Mouse (Mus musculus) forebrain, embryonic 13.5 days (tissue): ENCODE results near the gene Ces2h. TPM values are rescaled to one million over a fixed set of nuclear protein-coding genes. Genes with fewer than 3 reads are reported as not detected.

Experiments
- ATAC-seq: fragments of 200-750 bp; cut with Nextera tagmentation; 2 replicates; pipeline ENCODE4 v1.8.0; 2017
- H3K27ac ChIP-seq: fragments of 300-500 bp; sonication (generic); 2 replicates; pipeline ENCODE4 v1.5.1; 2015; ENCODE audit warnings: inconsistent platforms, mild to moderate bottlenecking, moderate library complexity
- H3K27me3 ChIP-seq: fragments of 300-500 bp; sonication (generic); 2 replicates; pipeline ENCODE4 v1.6.1; 2015; ENCODE audit warnings: mild to moderate bottlenecking, inconsistent platforms
- H3K36me3 ChIP-seq: fragments of 300-500 bp; sonication (generic); 2 replicates; pipeline ENCODE4 v1.6.1; 2015; ENCODE audit warnings: mild to moderate bottlenecking, inconsistent platforms; ENCODE audit not compliant: poor library complexity, severe bottlenecking
- H3K4me1 ChIP-seq: fragments of 300-500 bp; sonication (generic); 2 replicates; pipeline ENCODE4 v1.6.1; 2015; ENCODE audit warnings: inconsistent platforms
- H3K4me2 ChIP-seq: fragments of 300-500 bp; sonication (generic); 2 replicates; pipeline ENCODE4 v1.6.1; 2015; ENCODE audit warnings: inconsistent platforms, mild to moderate bottlenecking, moderate library complexity
- H3K4me3 ChIP-seq: fragments of 300-500 bp; sonication (generic); 2 replicates; pipeline ENCODE4 v1.5.1; 2015; ENCODE audit warnings: mild to moderate bottlenecking, inconsistent platforms
- H3K9ac ChIP-seq: fragments of 300-500 bp; sonication (generic); 2 replicates; pipeline ENCODE4 v1.6.1; 2015; ENCODE audit warnings: mild to moderate bottlenecking, inconsistent platforms
- H3K9me3 ChIP-seq: fragments of 300-500 bp; sonication (generic); replicated peaks from 2 replicates; pipeline ENCODE4 v1.6.1; 2016; ENCODE audit warnings: inconsistent platforms
- WGBS: fragments of 180-500 bp; shearing (Covaris S2); methylation state at CpG from one replicate; pipeline ENCODE4 v1.1.7; 2015; 5-methylcytosine and 5-hydroxymethylcytosine counted together
- polyA plus RNA-seq: library from polyadenylated mRNA; unstranded; fragments of >200 nt; fragmentation: Nextera tagmentation; extraction: Ambion mirVana; gene quantifications from 2 replicates; pipeline ENCODE4 v1.2.1, GENCODE M21; 2015

Ces2h gene
- polyA plus RNA-seq = not detected in 2 replicates

GRCm38 (mm10) chr8:105000586-105000985, at the start of gene Ces2h:
Ces2h (plus strand) TSS chr8:105000853.
- no peaks in the 10 kb centered on the region for H3K9me3 ChIP-seq
- no peak within 1 kb of the TSS for H3K27ac ChIP-seq
- WGBS = 86% methylated on average over 7 of the region's 7 CpGs
- no peak within 1 kb of the TSS for H3K4me2 ChIP-seq
- no peak within 1 kb of the TSS for H3K4me3 ChIP-seq
- no peak within 1 kb of the TSS for H3K9ac ChIP-seq
- no peak for ATAC-seq
- no peaks in the 10 kb centered on the region for H3K36me3 ChIP-seq
- H3K27me3 ChIP-seq = no peaks in the 10 kb centered on the region
- no peaks in the 10 kb centered on the region for H3K4me1 ChIP-seq

- no peaks in the 10 kb centered on the region for H3K4me1 ChIP-seq
- no peak within 1 kb of the TSS for H3K4me3 ChIP-seq
- no peak within 1 kb of the TSS for H3K4me2 ChIP-seq
- H3K36me3 ChIP-seq = no peaks in the 10 kb centered on the region
- H3K9me3 ChIP-seq = no peaks in the 10 kb centered on the region
- no peak within 1 kb of the TSS for H3K9ac ChIP-seq
- WGBS = 76% methylated on average over 5 of the region's 5 CpGs
- no peak for ATAC-seq
- no peak within 1 kb of the TSS for H3K27ac ChIP-seq
- H3K27me3 ChIP-seq = no peaks in the 10 kb centered on the region
These were observed 39.1 kb upstream of the Ces2h start, which contains the start of gene Ces2g for GRCm38 (mm10) chr8:104961537-104961961. Ces2g (plus strand) TSS chr8:104961718.

GRCm38 (mm10) chr8:104962229-104962901, 38.3 kb upstream of the Ces2h start:
- 80% methylated on average over 8 of the region's 8 CpGs for WGBS
- Histone ChIP-seq H3K4me3 (no peak overlapping the region), H3K4me2 (no peak overlapping the region), H3K27ac (no peak overlapping the region), H3K36me3 (no peaks in the 10 kb centered on the region), H3K9ac (no peak overlapping the region), H3K4me1 (no peaks in the 10 kb centered on the region), H3K27me3 (no peaks in the 10 kb centered on the region), H3K9me3 (no peaks in the 10 kb centered on the region)
- ATAC-seq = no peak

GRCm38 (mm10) chr8:104963375-104963894, 37.2 kb upstream of the Ces2h start:
- Histone ChIP-seq H3K4me1 (no peaks in the 10 kb centered on the region), H3K9me3 (no peaks in the 10 kb centered on the region), H3K4me2 (no peak overlapping the region), H3K27ac (no peak overlapping the region), H3K4me3 (no peak overlapping the region), H3K36me3 (no peaks in the 10 kb centered on the region), H3K27me3 (no peaks in the 10 kb centered on the region), H3K9ac (no peak overlapping the region)
- no peak for ATAC-seq
- WGBS = 85% methylated on average over 4 of the region's 4 CpGs

GRCm38 (mm10) chr8:104984126-104984525, 16.5 kb upstream of the Ces2h start:
- no peak for ATAC-seq
- Histone ChIP-seq H3K4me1 (no peaks in the 10 kb centered on the region), H3K4me2 (no peak overlapping the region), H3K9me3 (peaks cover 7% of the 10 kb centered on the region; the same call in 1 of the 2 replicates), H3K27me3 (no peaks in the 10 kb centered on the region), H3K9ac (no peak overlapping the region), H3K4me3 (no peak overlapping the region), H3K36me3 (no peaks in the 10 kb centered on the region), H3K27ac (no peak overlapping the region)
- 94% methylated on average over 5 of the region's 5 CpGs for WGBS

- H3K4me2 ChIP-seq = no peak overlapping the region
- no peaks in the 10 kb centered on the region for H3K36me3 ChIP-seq
- no peaks in the 10 kb centered on the region for H3K4me1 ChIP-seq
- H3K9me3 ChIP-seq = peaks cover 7% of the 10 kb centered on the region; the same call in 1 of the 2 replicates
- H3K27me3 ChIP-seq = no peaks in the 10 kb centered on the region
- no peak overlapping the region for H3K4me3 ChIP-seq
- 95% methylated on average over 2 of the region's 2 CpGs for WGBS
- H3K27ac ChIP-seq = no peak overlapping the region
- ATAC-seq = no peak
- H3K9ac ChIP-seq = no peak overlapping the region
These were observed 15.7 kb upstream of the Ces2h start for GRCm38 (mm10) chr8:104984942-104985341.

- H3K36me3 ChIP-seq = no peaks in the 10 kb centered on the region
- no peak overlapping the region for H3K4me3 ChIP-seq
- no peak overlapping the region for H3K27ac ChIP-seq
- H3K9ac ChIP-seq = no peak overlapping the region
- no peaks in the 10 kb centered on the region for H3K27me3 ChIP-seq
- no peaks in the 10 kb centered on the region for H3K4me1 ChIP-seq
- 82% methylated on average over 6 of the region's 6 CpGs for WGBS
- no peaks in the 10 kb centered on the region for H3K9me3 ChIP-seq
- no peak overlapping the region for H3K4me2 ChIP-seq
- no peak for ATAC-seq
These were observed 2.5 kb upstream of the Ces2h start for GRCm38 (mm10) chr8:104998191-104998590.

- H3K27ac ChIP-seq = no peak overlapping the region
- H3K4me3 ChIP-seq = no peak overlapping the region
- 88% methylated on average over 6 of the region's 6 CpGs for WGBS
- H3K9me3 ChIP-seq = no peaks in the 10 kb centered on the region
- H3K9ac ChIP-seq = no peak overlapping the region
- H3K4me1 ChIP-seq = no peaks in the 10 kb centered on the region
- H3K27me3 ChIP-seq = no peaks in the 10 kb centered on the region
- H3K36me3 ChIP-seq = no peaks in the 10 kb centered on the region
- H3K4me2 ChIP-seq = no peak overlapping the region
- ATAC-seq = no peak
These were observed 1.5 kb upstream of the Ces2h start for GRCm38 (mm10) chr8:104999183-104999582.

- H3K4me1 ChIP-seq = no peaks in the 10 kb centered on the region
- ATAC-seq = no peak
- 93% methylated on average over 2 of the region's 2 CpGs for WGBS
- no peak overlapping the region for H3K27ac ChIP-seq
- H3K36me3 ChIP-seq = no peaks in the 10 kb centered on the region
- H3K9ac ChIP-seq = no peak overlapping the region
- H3K4me2 ChIP-seq = no peak overlapping the region
- no peaks in the 10 kb centered on the region for H3K27me3 ChIP-seq
- no peaks in the 10 kb centered on the region for H3K9me3 ChIP-seq
- H3K4me3 ChIP-seq = no peak overlapping the region
These were observed 9.3 kb downstream of the Ces2h start for GRCm38 (mm10) chr8:105010000-105010399.

GRCm38 (mm10) chr8:105011136-105011535, 10.5 kb downstream of the Ces2h start:
- ATAC-seq = no peak
- H3K27me3 ChIP-seq = no peaks in the 10 kb centered on the region
- no peaks in the 10 kb centered on the region for H3K9me3 ChIP-seq
- H3K36me3 ChIP-seq = no peaks in the 10 kb centered on the region
- H3K4me3 ChIP-seq = no peak overlapping the region
- no peak overlapping the region for H3K27ac ChIP-seq
- no peak overlapping the region for H3K9ac ChIP-seq
- H3K4me2 ChIP-seq = no peak overlapping the region
- 78% methylated on average over 12 of the region's 12 CpGs for WGBS
- H3K4me1 ChIP-seq = no peaks in the 10 kb centered on the region

- no peak overlapping the region for H3K9ac ChIP-seq
- H3K9me3 ChIP-seq = no peaks in the 10 kb centered on the region
- H3K4me1 ChIP-seq = no peaks in the 10 kb centered on the region
- H3K27me3 ChIP-seq = no peaks in the 10 kb centered on the region
- WGBS = 90% methylated on average over 5 of the region's 5 CpGs
- H3K36me3 ChIP-seq = no peaks in the 10 kb centered on the region
- ATAC-seq = no peak
- H3K27ac ChIP-seq = no peak overlapping the region
- no peak overlapping the region for H3K4me2 ChIP-seq
- no peak overlapping the region for H3K4me3 ChIP-seq
These were observed 13.7 kb downstream of the Ces2h start for GRCm38 (mm10) chr8:105014391-105014790.

- Histone ChIP-seq H3K9me3 (no peaks in the 10 kb centered on the region), H3K4me2 (no peak overlapping the region), H3K4me3 (no peak overlapping the region), H3K27me3 (no peaks in the 10 kb centered on the region), H3K4me1 (no peaks in the 10 kb centered on the region), H3K9ac (no peak overlapping the region), H3K36me3 (no peaks in the 10 kb centered on the region), H3K27ac (no peak overlapping the region)
- WGBS = 95% methylated on average over 1 of the region's 1 CpGs
- ATAC-seq = no peak
These were observed 21.3 kb downstream of the Ces2h start for GRCm38 (mm10) chr8:105021954-105022353.

- Histone ChIP-seq H3K4me1 (no peaks in the 10 kb centered on the region), H3K27me3 (no peaks in the 10 kb centered on the region), H3K9me3 (no peaks in the 10 kb centered on the region), H3K27ac (no peak overlapping the region), H3K4me3 (no peak overlapping the region), H3K9ac (no peak overlapping the region), H3K4me2 (no peak overlapping the region), H3K36me3 (no peaks in the 10 kb centered on the region)
- WGBS = 50% methylated on average over 1 of the region's 1 CpGs
- no peak for ATAC-seq
These were observed 22.4 kb downstream of the Ces2h start for GRCm38 (mm10) chr8:105023087-105023486.
